Mouse (Mus musculus) midbrain, postnatal 0 days (tissue): ENCODE measurements around the gene 1190005I06Rik. TPM values are rescaled to one million over a fixed set of nuclear protein-coding genes. Genes with fewer than 3 reads are reported as not detected.

ENCODE experiments used
- ATAC-seq: fragments of 200-750 bp; cut with Nextera tagmentation; 2 replicates; pipeline ENCODE4 v1.8.0; 2017; ENCODE audit warnings: moderate number of reproducible peaks, mild to moderate bottlenecking, moderate TSS enrichment, moderate library complexity; ENCODE audit not compliant: low FRiP score
- DNase-seq: peaks from one replicate; pipeline ENCODE4 v3.0.0-alpha.2; 2015; ENCODE audit warnings: low spot score
- H3K27ac ChIP-seq: fragments of 300-500 bp; sonication (generic); 2 replicates; pipeline ENCODE4 v1.5.1; 2014; ENCODE audit warnings: low read depth, mild to moderate bottlenecking, low read length, mixed read lengths
- H3K27me3 ChIP-seq: fragments of 300-500 bp; sonication (generic); 2 replicates; pipeline ENCODE4 v1.6.1; 2014; ENCODE audit warnings: low read length, control low read depth, mixed read lengths; ENCODE audit not compliant: insufficient read depth
- H3K36me3 ChIP-seq: fragments of 300-500 bp; sonication (generic); 2 replicates; pipeline ENCODE4 v1.6.1; 2014; ENCODE audit warnings: low read length, control low read depth, mixed read lengths; ENCODE audit not compliant: insufficient read depth
- H3K4me1 ChIP-seq: fragments of 300-500 bp; sonication (generic); 2 replicates; pipeline ENCODE4 v1.6.1; 2014; ENCODE audit warnings: mild to moderate bottlenecking, control low read depth, antibody characterized with exemption, low read length, mixed read lengths; ENCODE audit not compliant: insufficient read depth
- H3K4me2 ChIP-seq: fragments of 300-500 bp; sonication (generic); 2 replicates; pipeline ENCODE4 v1.6.1; 2014; ENCODE audit warnings: low read depth, mild to moderate bottlenecking, low read length, mixed read lengths; ENCODE audit not compliant: poor library complexity, severe bottlenecking
- H3K4me3 ChIP-seq: fragments of 300-500 bp; sonication (generic); 2 replicates; pipeline ENCODE4 v1.5.1; 2014; ENCODE audit warnings: low read depth, mild to moderate bottlenecking, low read length, moderate library complexity
- H3K9ac ChIP-seq: fragments of 300-500 bp; sonication (generic); replicated peaks from 2 replicates; pipeline ENCODE4 v1.6.1; 2014; ENCODE audit warnings: mild to moderate bottlenecking, low read length, moderate library complexity, mixed read lengths; ENCODE audit not compliant: poor library complexity, severe bottlenecking
- H3K9me3 ChIP-seq: fragments of 300-500 bp; sonication (generic); 2 replicates; pipeline ENCODE4 v1.6.1; 2016; ENCODE audit warnings: low read length, control low read depth
- CTCF ChIP-seq: IDR thresholded peaks from 2 replicates; pipeline ENCODE4 v1.5.1; 2016; ENCODE audit warnings: antibody characterized with exemption, mild to moderate bottlenecking
- WGBS: fragments of 180-500 bp; shearing (Covaris S2); extraction: QIAGEN DNeasy Blood & Tissue Kit; methylation state at CpG from one replicate; pipeline ENCODE4 v1.1.7; 2014; 5-methylcytosine and 5-hydroxymethylcytosine counted together
- polyA plus RNA-seq: library from polyadenylated mRNA; unstranded; fragments of >200 nt; fragmentation: Nextera tagmentation; extraction: Ambion mirVana; gene quantifications from 2 replicates; pipeline ENCODE4 v1.2.1, GENCODE M21; 2015
- total RNA-seq: library from RNA; depleted of rRNA; stranded (reverse); fragments of >200 nt; gene quantifications from 2 replicates; pipeline ENCODE4 v1.2.3, GENCODE M21; 2014

1190005I06Rik gene
- total and polyA plus RNA-seq, 2 experiments from 2014 or later: 25.4 to 30.9 TPM

DNA sequence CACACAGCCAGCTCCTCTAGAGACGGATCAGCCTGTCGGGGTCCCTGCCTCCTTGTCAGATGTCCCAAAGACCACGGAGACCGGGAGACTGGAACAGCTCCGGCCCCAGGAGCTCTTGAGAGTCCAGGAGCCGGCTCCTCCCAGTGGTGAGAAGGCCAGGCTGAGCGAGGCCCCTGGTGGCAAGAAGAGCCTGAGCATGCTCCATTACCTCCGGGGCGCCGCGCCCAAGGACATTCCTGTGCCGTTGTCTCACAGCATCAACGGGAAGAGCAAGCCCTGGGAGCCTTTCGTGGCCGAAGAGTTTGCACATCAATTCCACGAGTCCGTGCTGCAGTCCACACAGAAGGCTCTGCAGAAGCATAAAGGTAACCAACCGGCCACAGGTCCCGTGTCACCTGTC lies 72.5 kb downstream of the 1190005I06Rik start:
- no peaks in the 10 kb centered on the region for H3K27me3 ChIP-seq
- H3K9me3 ChIP-seq: no peaks in the 10 kb centered on the region
- no peak overlapping the region for H3K9ac ChIP-seq
- H3K4me1 ChIP-seq: no peaks in the 10 kb centered on the region
- no peak overlapping the region for H3K27ac ChIP-seq
- no peak overlapping the region for H3K4me3 ChIP-seq
- no peak for TF ChIP-seq CTCF
- H3K36me3 ChIP-seq: peaks cover 83% of the 10 kb centered on the region
- 76% methylated on average over 19 of the region's 19 CpGs for WGBS
- H3K4me2 ChIP-seq: no peak overlapping the region
- no peak for DNase-seq
- ATAC-seq: no peak

DNA sequence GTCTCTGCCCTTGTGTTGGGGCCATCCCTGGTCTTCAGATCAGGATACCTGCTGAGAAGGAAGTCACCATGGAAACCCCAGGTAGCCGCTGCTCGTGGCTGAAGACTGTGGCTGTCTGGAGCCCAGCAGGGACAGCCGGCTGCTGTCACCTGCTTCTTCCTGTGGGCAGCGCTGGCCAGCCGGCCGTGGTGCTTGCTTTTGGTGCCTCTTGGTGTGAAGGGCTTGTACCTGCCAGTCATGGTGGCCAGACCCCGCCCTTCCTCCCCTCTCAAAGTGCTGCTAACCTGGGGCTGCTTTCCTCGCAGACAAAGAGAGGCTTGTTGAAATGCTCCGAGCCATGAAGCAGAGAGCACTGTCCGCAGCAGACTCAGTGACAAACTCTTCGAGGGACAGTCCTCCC lies 73.6 kb downstream of the 1190005I06Rik start:
- H3K36me3 ChIP-seq: peaks cover 84% of the 10 kb centered on the region
- no peaks in the 10 kb centered on the region for H3K27me3 ChIP-seq
- no peaks in the 10 kb centered on the region for H3K9me3 ChIP-seq
- no peak overlapping the region for H3K27ac ChIP-seq
- no peak overlapping the region for H3K9ac ChIP-seq
- 65% methylated on average over 11 of the region's 11 CpGs for WGBS
- ATAC-seq (no peak), DNase-seq (no peak)
- no peak overlapping the region for H3K4me2 ChIP-seq
- H3K4me3 ChIP-seq: no peak overlapping the region
- TF ChIP-seq CTCF: no peak
- H3K4me1 ChIP-seq: no peaks in the 10 kb centered on the region

DNA sequence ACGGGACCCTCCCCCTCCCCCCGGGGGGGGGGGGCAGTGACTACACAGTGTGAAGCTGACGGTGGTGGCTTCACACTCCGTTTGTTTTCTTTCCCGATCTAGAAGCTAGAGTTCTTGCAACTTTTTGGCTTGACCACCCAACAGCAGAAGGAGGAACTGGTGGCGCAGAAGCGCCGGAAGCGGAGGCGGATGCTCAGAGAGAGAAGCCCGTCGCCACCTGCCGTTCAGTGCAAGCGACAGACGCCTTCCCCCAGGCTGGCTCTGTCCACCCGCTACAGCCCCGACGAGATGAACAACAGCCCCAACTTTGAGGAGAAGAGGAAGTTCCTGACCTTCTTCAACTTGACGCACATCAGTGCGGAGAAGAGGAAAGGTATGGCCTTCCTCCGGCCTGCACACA lies 74.9 kb downstream of the 1190005I06Rik start:
- Histone ChIP-seq H3K9ac (no peak overlapping the region), H3K4me2 (no peak overlapping the region), H3K27ac (no peak overlapping the region), H3K27me3 (no peaks in the 10 kb centered on the region), H3K9me3 (no peaks in the 10 kb centered on the region), H3K4me3 (no peak overlapping the region), H3K36me3 (peaks cover 85% of the 10 kb centered on the region), H3K4me1 (no peaks in the 10 kb centered on the region)
- WGBS: 80% methylated on average over 21 of the region's 21 CpGs
- ATAC-seq: no peak
- no peak for TF ChIP-seq CTCF
- no peak for DNase-seq

DNA sequence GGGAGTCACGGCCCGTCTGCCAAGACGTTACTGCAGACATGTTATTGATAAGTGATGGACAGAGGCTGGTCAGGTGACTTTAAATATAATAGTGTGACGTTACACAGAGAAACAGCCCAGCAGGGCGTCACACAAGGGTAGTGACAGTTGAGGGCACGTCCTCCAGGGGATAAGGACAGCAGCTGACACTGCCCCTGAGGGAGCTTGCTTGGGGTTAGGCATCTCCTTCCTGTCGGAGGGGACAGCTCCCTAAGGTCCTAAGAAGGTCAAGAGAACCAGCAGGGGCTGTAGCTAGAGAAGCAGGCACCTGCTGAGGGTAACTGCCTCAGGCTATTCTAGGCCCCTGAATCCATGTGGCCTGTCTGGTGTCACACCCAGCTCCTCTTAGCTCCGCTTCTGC lies 75.9 kb downstream of the 1190005I06Rik start:
- H3K4me3 ChIP-seq: no peak overlapping the region
- ATAC-seq: no peak
- H3K27me3 ChIP-seq: no peaks in the 10 kb centered on the region
- H3K4me1 ChIP-seq: no peaks in the 10 kb centered on the region
- no peak for DNase-seq
- TF ChIP-seq CTCF: no peak
- H3K9ac ChIP-seq: no peak overlapping the region
- H3K36me3 ChIP-seq: peaks cover 85% of the 10 kb centered on the region
- no peak overlapping the region for H3K4me2 ChIP-seq
- no peak overlapping the region for H3K27ac ChIP-seq
- 76% methylated on average over 8 of the region's 8 CpGs for WGBS
- H3K9me3 ChIP-seq: no peaks in the 10 kb centered on the region

DNA sequence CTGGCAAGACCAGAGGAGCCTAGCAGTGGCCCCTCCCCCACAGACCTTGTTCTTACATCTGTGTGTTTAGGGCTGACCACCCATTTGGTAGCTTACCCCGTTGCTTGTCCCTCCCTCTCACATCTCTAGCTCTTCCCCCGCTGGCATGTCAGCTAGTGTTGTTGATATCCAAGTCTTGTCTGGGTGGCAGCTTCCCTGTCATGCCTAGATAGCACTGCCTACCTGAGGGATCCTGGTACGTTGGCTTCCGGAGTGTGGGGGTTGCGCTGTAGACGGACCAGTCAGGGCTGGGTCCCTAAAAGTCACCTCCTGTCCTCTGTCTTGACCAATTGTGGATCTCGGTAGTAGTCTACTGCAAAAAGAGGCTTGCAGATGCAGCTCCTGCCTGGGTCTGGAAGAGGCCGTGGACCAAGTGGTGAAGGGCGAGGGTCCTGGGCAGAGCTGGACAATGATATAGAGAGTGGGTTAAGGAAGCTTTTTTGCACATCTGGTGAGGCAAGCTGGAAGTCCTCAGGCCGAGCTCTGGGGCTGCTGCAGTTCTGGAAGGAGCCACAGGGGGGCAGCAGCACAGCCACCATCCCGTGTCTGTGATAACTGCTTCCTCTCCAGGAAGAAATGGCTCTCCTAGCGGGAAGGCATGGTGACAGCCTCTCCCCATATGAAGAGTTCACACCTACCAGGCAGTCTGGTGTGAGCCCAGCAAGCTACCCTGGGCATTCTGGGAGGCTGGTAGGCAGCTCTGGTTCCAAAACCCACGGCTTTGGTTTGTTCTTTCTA lies 77.3 kb downstream of the 1190005I06Rik start:
- WGBS: 60% methylated on average over 13 of the region's 13 CpGs
- H3K4me1 ChIP-seq: peaks cover 2% of the 10 kb centered on the region; the same call in 1 of the 2 replicates
- ATAC-seq (no peak), DNase-seq (peak; percentile 76)
- H3K27me3 ChIP-seq: no peaks in the 10 kb centered on the region
- no peak overlapping the region for H3K4me2 ChIP-seq
- H3K9me3 ChIP-seq: no peaks in the 10 kb centered on the region
- no peak overlapping the region for H3K9ac ChIP-seq
- H3K27ac ChIP-seq: no peak overlapping the region
- no peak overlapping the region for H3K4me3 ChIP-seq
- TF ChIP-seq CTCF: peak; percentile 93
- H3K36me3 ChIP-seq: peaks cover 74% of the 10 kb centered on the region

DNA sequence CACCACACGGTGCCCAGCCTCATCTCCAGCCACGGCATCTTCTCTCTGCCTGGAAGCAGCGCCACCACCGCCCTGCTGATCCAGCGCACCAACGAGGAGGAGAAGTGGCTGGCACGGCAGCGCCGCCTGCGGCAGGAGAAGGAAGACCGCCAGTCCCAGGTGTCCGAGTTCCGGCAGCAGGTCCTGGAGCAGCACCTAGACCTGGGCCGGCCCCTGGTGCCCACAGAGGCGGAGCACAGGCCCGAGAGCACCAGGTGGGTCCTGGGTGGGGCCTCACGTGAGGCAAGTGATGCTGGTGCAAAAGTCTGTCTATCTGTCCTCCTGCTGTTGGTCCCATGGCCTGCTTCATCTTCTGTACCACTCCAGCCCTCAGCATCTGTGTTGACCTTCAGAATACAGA lies 78.3 kb downstream of the 1190005I06Rik start:
- Histone ChIP-seq H3K27me3 (no peaks in the 10 kb centered on the region), H3K4me3 (no peak overlapping the region), H3K36me3 (peaks cover 64% of the 10 kb centered on the region), H3K9ac (no peak overlapping the region), H3K4me2 (no peak overlapping the region), H3K4me1 (peaks cover 9% of the 10 kb centered on the region), H3K9me3 (no peaks in the 10 kb centered on the region), H3K27ac (no peak overlapping the region)
- 87% methylated on average over 14 of the region's 17 CpGs for WGBS
- ATAC-seq (no peak), DNase-seq (no peak)
- TF ChIP-seq CTCF: no peak
